Mouse (Mus musculus): ENCODE measurements at regions not wholly inside any gene's neighbourhood (a gene's known extent, or its start where the extent isn't known, plus 50 kb on each side); places are given as distances from the start of the nearest gene placed in this dataset.
A peak's percentile ranks its signal among the peaks of the same experiment; 100 is the strongest.

GRCm38 (mm10) chr12:77657060-77657459 lies 419.1 kb downstream of the Fut8 start:
- Histone ChIP-seq H3K36me3 (replicated peaks; ENCODE audit: control insufficient read depth, insufficient read depth, low read depth, low read length) (no peaks in the 10 kb centered on the region), H3K9me3 (replicated peaks; ENCODE audit: control insufficient read depth, low read length) (no peaks in the 10 kb centered on the region), H3K4me1 (ENCODE audit: control insufficient read depth, insufficient read depth, low read length) (no peaks in the 10 kb centered on the region), H3K4me2 (ENCODE audit: low read depth, low read length) (no peak overlapping the region), H3K9ac (replicated peaks; ENCODE audit: low read length) (no peak overlapping the region), H3K4me3 (ENCODE audit: low read depth, low read length) (no peak overlapping the region), H3K27me3 (ENCODE audit: control insufficient read depth, insufficient read depth, low read length) (no peaks in the 10 kb centered on the region), H3K27ac (replicated peaks; ENCODE audit: low read depth, low read length) (no peak overlapping the region)
- ATAC-seq (replicated peaks; ENCODE audit: insufficient number of reproducible peaks, low FRiP score, low TSS enrichment, low read depth) (no peak), DNase-seq (ENCODE audit: low spot score) (no peak)
- WGBS = 48% methylated on average over 5 of the region's 5 CpGs

DNA sequence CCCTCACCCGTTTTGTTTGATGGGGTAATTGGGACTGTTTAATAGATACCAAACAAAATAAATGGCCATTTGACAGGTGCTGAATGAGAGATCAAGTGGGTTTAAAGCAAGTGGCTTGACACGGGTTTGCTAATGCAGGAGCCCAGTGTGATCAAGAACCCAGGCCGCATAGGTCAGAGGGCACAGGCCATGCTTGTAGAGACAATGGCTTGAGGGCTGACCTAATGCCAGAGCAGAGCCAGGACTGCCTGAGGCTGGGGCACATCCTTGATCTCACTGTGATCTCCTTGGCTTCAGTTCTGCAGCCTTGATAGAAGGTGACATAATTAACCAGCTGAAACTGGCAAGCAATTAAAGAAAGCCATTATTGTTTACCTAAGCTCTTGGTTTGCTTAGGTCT lies 420.0 kb downstream of the Fut8 start:
- Histone ChIP-seq H3K27me3 (ENCODE audit: control insufficient read depth, insufficient read depth, low read length) (no peaks in the 10 kb centered on the region), H3K9me3 (replicated peaks; ENCODE audit: control insufficient read depth, low read length) (no peaks in the 10 kb centered on the region), H3K4me3 (ENCODE audit: low read depth, low read length) (no peak overlapping the region), H3K4me2 (ENCODE audit: low read depth, low read length) (no peak overlapping the region), H3K9ac (replicated peaks; ENCODE audit: low read length) (no peak overlapping the region), H3K36me3 (replicated peaks; ENCODE audit: control insufficient read depth, insufficient read depth, low read depth, low read length) (no peaks in the 10 kb centered on the region), H3K27ac (replicated peaks; ENCODE audit: low read depth, low read length) (no peak overlapping the region), H3K4me1 (ENCODE audit: control insufficient read depth, insufficient read depth, low read length) (no peaks in the 10 kb centered on the region)
- DNase-seq (ENCODE audit: low spot score) (no peak), ATAC-seq (replicated peaks; ENCODE audit: insufficient number of reproducible peaks, low FRiP score, low TSS enrichment, low read depth) (no peak)
- 11% methylated on average over 3 of the region's 3 CpGs for WGBS

DNA sequence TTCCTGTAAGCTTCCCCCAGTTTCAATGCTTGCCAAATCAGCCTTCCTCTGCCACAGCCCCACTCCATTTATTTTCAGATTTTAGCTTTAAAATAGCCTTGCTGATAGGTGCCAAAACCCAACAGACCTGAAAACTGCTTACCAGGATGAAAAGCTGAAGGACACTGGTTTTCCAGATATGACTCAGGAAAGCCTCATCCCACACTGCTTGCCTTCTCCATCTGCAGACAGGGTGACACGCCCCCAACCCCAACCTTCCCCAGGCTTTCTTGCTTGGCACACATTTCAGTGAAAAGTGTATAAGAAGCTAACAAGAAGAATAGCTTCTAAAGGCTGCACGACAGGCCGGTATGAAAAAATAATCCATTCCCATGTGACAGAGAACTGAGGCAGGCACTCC lies 425.3 kb downstream of the Fut8 start:
- Histone ChIP-seq H3K4me2 (ENCODE audit: low read depth, low read length) (no peak overlapping the region), H3K27me3 (ENCODE audit: control insufficient read depth, insufficient read depth, low read length) (no peaks in the 10 kb centered on the region), H3K4me1 (ENCODE audit: control insufficient read depth, insufficient read depth, low read length) (no peaks in the 10 kb centered on the region), H3K36me3 (replicated peaks; ENCODE audit: control insufficient read depth, insufficient read depth, low read depth, low read length) (no peaks in the 10 kb centered on the region), H3K9ac (replicated peaks; ENCODE audit: low read length) (no peak overlapping the region), H3K27ac (replicated peaks; ENCODE audit: low read depth, low read length) (no peak overlapping the region), H3K4me3 (ENCODE audit: low read depth, low read length) (no peak overlapping the region), H3K9me3 (replicated peaks; ENCODE audit: control insufficient read depth, low read length) (no peaks in the 10 kb centered on the region)
- DNase-seq (ENCODE audit: low spot score) (no peak), ATAC-seq (replicated peaks; ENCODE audit: insufficient number of reproducible peaks, low FRiP score, low TSS enrichment, low read depth) (no peak)
- 84% methylated on average over 3 of the region's 3 CpGs for WGBS

GRCm38 (mm10) chr12:77663665-77664374 lies 425.9 kb downstream of the Fut8 start:
- ATAC-seq (replicated peaks; ENCODE audit: insufficient number of reproducible peaks, low FRiP score, low TSS enrichment, low read depth) = no peak
- DNase-seq (ENCODE audit: low spot score) = no peak
- Histone ChIP-seq H3K4me3 (ENCODE audit: low read depth, low read length) (no peak overlapping the region), H3K9me3 (replicated peaks; ENCODE audit: control insufficient read depth, low read length) (no peaks in the 10 kb centered on the region), H3K4me1 (ENCODE audit: control insufficient read depth, insufficient read depth, low read length) (no peaks in the 10 kb centered on the region), H3K27ac (replicated peaks; ENCODE audit: low read depth, low read length) (no peak overlapping the region), H3K27me3 (ENCODE audit: control insufficient read depth, insufficient read depth, low read length) (no peaks in the 10 kb centered on the region), H3K36me3 (replicated peaks; ENCODE audit: control insufficient read depth, insufficient read depth, low read depth, low read length) (no peaks in the 10 kb centered on the region), H3K9ac (replicated peaks; ENCODE audit: low read length) (no peak overlapping the region), H3K4me2 (ENCODE audit: low read depth, low read length) (no peak overlapping the region)
- WGBS = 62% methylated on average over 7 of the region's 7 CpGs

DNA sequence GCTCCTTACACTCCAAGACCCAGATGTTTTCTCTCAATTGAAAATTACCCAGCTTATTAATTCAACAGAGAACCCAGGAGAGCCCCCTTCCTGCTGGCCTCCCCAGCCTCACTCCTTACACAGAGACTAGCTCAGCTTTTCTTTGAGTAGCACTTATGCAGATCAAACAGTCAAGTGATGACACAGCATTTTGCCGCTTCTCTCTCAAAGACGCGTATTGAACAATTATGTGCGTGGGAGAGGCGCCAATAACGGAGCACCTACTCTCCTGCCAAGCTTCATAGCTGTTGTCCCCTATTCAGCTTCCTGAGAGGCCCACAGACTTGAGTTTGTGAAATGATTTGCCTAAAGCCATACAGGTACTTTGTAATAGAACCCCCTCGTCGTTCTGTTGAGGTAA lies 428.5 kb downstream of the Fut8 start:
- H3K4me1 ChIP-seq (ENCODE audit: control insufficient read depth, insufficient read depth, low read length) = no peaks in the 10 kb centered on the region
- DNase-seq (ENCODE audit: low spot score) = no peak
- H3K9ac ChIP-seq (replicated peaks; ENCODE audit: low read length) = no peak overlapping the region
- no peaks in the 10 kb centered on the region for H3K27me3 ChIP-seq (ENCODE audit: control insufficient read depth, insufficient read depth, low read length)
- no peak overlapping the region for H3K4me3 ChIP-seq (ENCODE audit: low read depth, low read length)
- H3K9me3 ChIP-seq (replicated peaks; ENCODE audit: control insufficient read depth, low read length) = no peaks in the 10 kb centered on the region
- H3K4me2 ChIP-seq (ENCODE audit: low read depth, low read length) = no peak overlapping the region
- H3K27ac ChIP-seq (replicated peaks; ENCODE audit: low read depth, low read length) = no peak overlapping the region
- no peak for ATAC-seq (replicated peaks; ENCODE audit: insufficient number of reproducible peaks, low FRiP score, low TSS enrichment, low read depth)
- WGBS = 82% methylated on average over 8 of the region's 8 CpGs
- no peaks in the 10 kb centered on the region for H3K36me3 ChIP-seq (replicated peaks; ENCODE audit: control insufficient read depth, insufficient read depth, low read depth, low read length)

- no peak overlapping the region for H3K4me3 ChIP-seq (ENCODE audit: low read depth, low read length)
- H3K36me3 ChIP-seq (replicated peaks; ENCODE audit: control insufficient read depth, insufficient read depth, low read depth, low read length) = no peaks in the 10 kb centered on the region
- H3K27ac ChIP-seq (replicated peaks; ENCODE audit: low read depth, low read length) = no peak overlapping the region
- ATAC-seq (replicated peaks; ENCODE audit: insufficient number of reproducible peaks, low FRiP score, low TSS enrichment, low read depth) (0 out of 2 replicates have a peak, but pooled peaks have one; percentile 8), DNase-seq (ENCODE audit: low spot score) (no peak)
- no peak overlapping the region for H3K9ac ChIP-seq (replicated peaks; ENCODE audit: low read length)
- no peak overlapping the region for H3K4me2 ChIP-seq (ENCODE audit: low read depth, low read length)
- 74% methylated on average over 10 of the region's 10 CpGs for WGBS
- H3K27me3 ChIP-seq (ENCODE audit: control insufficient read depth, insufficient read depth, low read length) = no peaks in the 10 kb centered on the region
- no peaks in the 10 kb centered on the region for H3K4me1 ChIP-seq (ENCODE audit: control insufficient read depth, insufficient read depth, low read length)
- H3K9me3 ChIP-seq (replicated peaks; ENCODE audit: control insufficient read depth, low read length) = no peaks in the 10 kb centered on the region
These were observed 429.4 kb downstream of the Fut8 start for GRCm38 (mm10) chr12:77667151-77667874.

DNA sequence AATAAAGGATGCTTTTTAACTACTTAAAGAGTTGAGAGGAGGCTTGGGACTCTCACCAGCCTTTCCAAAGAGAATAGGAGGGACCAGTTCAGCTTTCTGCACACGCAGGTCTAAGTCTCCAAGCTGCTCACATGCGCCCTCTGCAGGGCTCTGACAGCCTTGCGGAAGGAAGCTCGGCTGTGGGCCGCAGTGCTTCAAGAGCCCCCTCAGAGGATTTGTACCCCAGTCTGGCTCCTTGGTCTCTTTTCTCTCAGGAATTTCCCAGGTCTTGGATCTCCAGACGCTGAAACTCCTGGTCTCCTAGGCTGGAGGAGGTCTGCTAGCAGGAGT lies 429.9 kb downstream of the Fut8 start:
- 0 out of 2 replicates have a peak, but pooled peaks have one; percentile 41 for ATAC-seq (replicated peaks; ENCODE audit: insufficient number of reproducible peaks, low FRiP score, low TSS enrichment, low read depth)
- H3K27ac ChIP-seq (replicated peaks; ENCODE audit: low read depth, low read length) = no peak overlapping the region
- WGBS = 4% methylated on average over 6 of the region's 6 CpGs

GRCm38 (mm10) chr12:77670531-77670930 lies 432.6 kb downstream of the Fut8 start:
- no peaks in the 10 kb centered on the region for H3K4me1 ChIP-seq (ENCODE audit: control insufficient read depth, insufficient read depth, low read length)
- no peak overlapping the region for H3K9ac ChIP-seq (replicated peaks; ENCODE audit: low read length)
- H3K4me3 ChIP-seq (ENCODE audit: low read depth, low read length) = no peak overlapping the region
- ATAC-seq (replicated peaks; ENCODE audit: insufficient number of reproducible peaks, low FRiP score, low TSS enrichment, low read depth) (no peak), DNase-seq (ENCODE audit: low spot score) (no peak)
- H3K27ac ChIP-seq (replicated peaks; ENCODE audit: low read depth, low read length) = no peak overlapping the region
- no peaks in the 10 kb centered on the region for H3K27me3 ChIP-seq (ENCODE audit: control insufficient read depth, insufficient read depth, low read length)
- 72% methylated on average over 8 of the region's 8 CpGs for WGBS
- H3K36me3 ChIP-seq (replicated peaks; ENCODE audit: control insufficient read depth, insufficient read depth, low read depth, low read length) = no peaks in the 10 kb centered on the region
- no peaks in the 10 kb centered on the region for H3K9me3 ChIP-seq (replicated peaks; ENCODE audit: control insufficient read depth, low read length)
- H3K4me2 ChIP-seq (ENCODE audit: low read depth, low read length) = no peak overlapping the region

More for the DNA sequence above, 429.9 kb downstream of the Fut8 start:
- Histone ChIP-seq H3K9me3 (replicated peaks; ENCODE audit: control insufficient read depth, low read length) (no peaks in the 10 kb centered on the region), H3K36me3 (replicated peaks; ENCODE audit: control insufficient read depth, insufficient read depth, low read depth, low read length) (no peaks in the 10 kb centered on the region), H3K4me3 (ENCODE audit: low read depth, low read length) (no peak overlapping the region), H3K27me3 (ENCODE audit: control insufficient read depth, insufficient read depth, low read length) (no peaks in the 10 kb centered on the region), H3K9ac (replicated peaks; ENCODE audit: low read length) (no peak overlapping the region), H3K4me2 (ENCODE audit: low read depth, low read length) (no peak overlapping the region), H3K4me1 (ENCODE audit: control insufficient read depth, insufficient read depth, low read length) (no peaks in the 10 kb centered on the region)
- peak; percentile 89 for DNase-seq (ENCODE audit: low spot score)
